Mouse (Mus musculus): ENCODE results near the gene Aldh5a1.

DNA sequence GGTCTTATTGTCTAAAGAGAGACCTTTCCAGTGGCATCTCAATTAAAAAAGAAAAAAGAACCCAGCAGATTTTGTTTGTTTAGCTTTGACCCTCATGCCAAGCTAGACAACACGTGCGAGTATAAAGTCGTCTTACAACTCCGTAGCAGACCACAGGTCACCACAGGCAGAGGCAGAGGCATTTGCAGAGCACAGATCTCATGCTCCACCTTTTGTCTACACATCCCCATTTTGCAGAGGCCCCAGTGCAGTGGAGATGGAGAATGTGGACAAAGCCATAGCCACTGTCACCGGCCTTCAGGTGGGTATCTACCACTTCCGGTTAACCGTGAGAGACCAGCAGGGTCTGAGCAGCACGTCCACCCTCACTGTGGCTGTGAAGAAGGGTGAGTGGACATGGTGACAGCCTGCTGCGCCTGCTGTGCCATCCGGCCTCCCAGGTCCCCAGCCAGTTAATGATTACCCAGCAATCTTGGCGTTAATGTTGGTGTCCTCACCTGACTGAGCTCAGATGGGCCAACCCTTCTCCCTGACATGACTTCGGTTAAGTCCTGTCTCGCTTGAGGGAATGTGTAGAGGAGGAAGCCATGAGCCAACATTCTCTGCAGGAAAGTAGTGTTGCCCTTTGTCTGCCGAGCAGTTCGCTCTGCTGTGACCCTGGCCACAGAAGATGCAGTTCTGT is 58.0 kb downstream of the Aldh5a1 start:
- TF ChIP-seq CTCF (IDR thresholded peaks at IDR 0.05) (no peak), EP300 (IDR thresholded peaks at IDR 0.05; ENCODE audit: insufficient read depth, low read depth, low read length) (no peak)
